Mouse (Mus musculus): ENCODE results near the gene Gch1.

DNA sequence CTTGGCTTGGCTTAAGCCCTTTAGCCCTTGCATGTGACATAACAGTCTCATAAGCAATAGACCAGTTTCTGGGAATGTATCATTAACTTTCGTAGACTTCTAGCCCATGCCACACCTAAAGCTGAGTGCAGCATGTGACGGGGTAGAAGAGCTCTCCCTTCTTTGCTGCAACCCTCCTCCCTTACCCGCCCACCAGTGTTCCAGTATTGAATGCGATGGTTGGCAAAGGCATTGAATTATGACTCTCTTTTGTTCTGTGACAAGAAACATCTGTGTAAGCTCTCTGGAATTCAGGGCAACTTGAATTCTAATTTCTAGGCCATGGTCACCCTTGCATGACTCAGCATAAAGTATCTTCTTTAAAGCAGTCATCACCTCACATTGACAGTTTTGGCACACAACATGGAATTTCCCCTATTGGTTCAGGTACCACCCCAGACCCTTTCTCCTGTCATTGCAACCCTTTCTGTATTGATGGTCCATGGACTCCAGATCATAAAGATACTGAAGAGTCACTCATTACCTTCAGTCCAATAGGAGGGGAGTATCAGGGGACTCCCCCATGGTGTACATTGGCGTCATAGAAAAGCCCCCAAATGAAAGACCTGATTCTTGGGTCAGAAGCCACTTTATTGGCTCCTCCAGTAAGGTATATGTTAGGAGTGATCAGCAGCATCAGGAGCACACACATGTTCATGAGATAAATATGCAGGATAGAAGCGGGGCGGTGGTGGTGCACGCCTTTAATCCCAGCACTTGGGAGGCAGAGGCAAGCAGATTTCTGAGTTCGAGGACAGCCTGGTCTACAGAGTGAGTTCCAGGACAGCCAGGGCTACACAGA lies 29.8 kb upstream of the Gch1 start:
- TF ChIP-seq CTCF (IDR thresholded peaks at IDR 0.05; ENCODE audit: borderline replicate concordance, insufficient read depth, low read depth, low read length) (no peak), POLR2A (IDR thresholded peaks at IDR 0.05; ENCODE audit: borderline replicate concordance, insufficient read depth, low read length) (no peak)

Measured in cerebellum, adult 2 months (tissue).